Mouse (Mus musculus) gastrocnemius, postnatal 4 days (tissue): Measurements from ENCODE around the gene Nubp2. TPM values are rescaled to one million over a fixed set of nuclear protein-coding genes. Genes with fewer than 3 reads are reported as not detected.

Experiments used
- DNase-seq, 2 experiments: peaks; one replicate each; pipeline ENCODE4 v3.0.0; 2021 to 2022; ENCODE audit warnings: low spot score in 2 of 2, mixed read lengths in 2 of 2
- total RNA-seq, 2 experiments: library from RNA; stranded (reverse); gene quantifications; 2 replicates each; pipeline ENCODE4 v1.2.3; 2021

Gene Nubp2
- total RNA-seq, 2 experiments from 2014 or later = 19.2 to 21.4 TPM

DNA sequence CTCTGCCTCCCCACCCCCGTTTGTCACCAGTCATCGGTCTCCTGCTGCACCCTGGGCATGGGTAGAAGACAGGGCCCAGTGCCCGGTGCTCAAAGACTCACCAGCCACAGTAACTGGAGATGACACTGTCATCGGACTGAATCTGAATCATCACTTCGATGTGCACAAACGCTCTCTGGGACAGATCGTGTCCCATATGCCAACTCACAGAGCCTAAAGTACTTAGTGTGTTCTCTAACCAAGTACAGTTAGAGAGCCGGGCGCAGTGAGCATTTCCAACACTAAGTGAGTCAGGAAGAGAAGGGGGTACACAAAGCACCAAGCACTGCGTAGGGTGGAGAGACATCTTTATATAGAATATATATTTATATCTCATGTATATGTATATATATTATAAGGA, 18.2 kb downstream of the Nubp2 start:
- no peak for DNase-seq

GRCm38 (mm10) chr17:24865776-24866175, 20.4 kb downstream of the Nubp2 start, which contains the start of gene Igfals:
Gene Igfals (plus strand): TSS chr17:24865997.
- no peak for DNase-seq

- DNase-seq = no peak
Observed at GRCm38 (mm10) chr17:24861785-24862184, 24.4 kb downstream of the Nubp2 start.

DNA sequence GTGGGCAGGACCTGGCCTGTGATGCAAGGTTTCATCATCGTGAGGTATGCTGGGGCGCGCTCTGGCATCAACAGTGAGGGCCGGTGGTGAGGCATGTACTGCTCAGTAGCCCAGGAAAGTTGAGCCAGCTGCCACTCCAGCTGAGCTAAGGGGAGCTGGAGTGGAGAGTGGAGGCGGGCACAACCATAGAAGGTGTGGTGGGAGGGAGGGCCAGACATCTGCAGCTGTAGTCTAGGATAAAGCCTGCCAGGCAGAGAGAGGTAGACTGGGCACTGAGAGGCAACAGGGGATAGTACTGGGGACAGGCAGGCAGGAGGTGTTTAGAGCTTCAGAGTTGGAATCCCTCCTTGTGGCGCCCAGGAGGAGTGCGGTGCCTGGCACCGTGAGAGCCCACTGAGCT, 26.1 kb downstream of the Nubp2 start:
- no peak for DNase-seq

DNA sequence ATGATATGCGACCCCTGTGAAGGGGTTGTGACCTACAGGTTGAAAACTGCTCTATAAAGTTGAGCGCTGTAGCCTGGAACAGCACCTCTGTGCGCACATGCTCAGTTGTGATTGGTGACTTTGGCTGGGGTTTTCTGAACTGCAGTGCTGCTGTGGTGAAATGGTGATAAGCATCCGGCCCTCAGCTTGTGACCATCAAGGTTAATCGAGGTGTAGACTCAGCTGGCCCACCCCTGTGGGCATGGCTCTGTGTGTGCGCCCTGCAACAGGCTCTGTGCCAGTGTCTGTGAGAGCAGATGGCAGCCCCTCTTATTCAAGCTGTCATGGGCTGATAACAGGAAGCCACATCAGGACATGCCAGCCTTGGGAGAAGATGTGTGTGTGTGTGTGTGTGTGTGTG, 27.2 kb downstream of the Nubp2 start:
- no peak for DNase-seq

GRCm38 (mm10) chr17:24857831-24858470, 28.2 kb downstream of the Nubp2 start:
- no peak for DNase-seq

DNA sequence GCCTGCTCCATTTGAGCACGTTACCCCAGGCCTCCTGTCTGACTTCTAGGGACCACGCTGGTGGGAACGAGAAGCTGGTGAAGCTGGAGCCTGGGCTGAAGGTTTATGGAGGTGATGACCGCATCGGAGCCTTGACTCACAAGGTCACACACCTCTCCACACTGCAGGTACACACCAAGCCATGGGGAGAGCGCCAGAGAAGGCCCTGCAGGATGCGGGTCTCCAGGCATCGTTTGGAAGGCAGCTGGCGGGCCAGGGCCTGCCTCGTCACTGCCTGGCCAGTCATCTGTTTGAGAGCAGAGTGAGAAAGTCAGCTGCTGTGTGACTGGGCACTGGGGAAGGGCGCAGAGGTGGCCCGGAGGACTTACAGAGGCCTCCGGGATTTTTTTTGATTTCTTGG, 29.6 kb downstream of the Nubp2 start:
- no peak for DNase-seq

DNA sequence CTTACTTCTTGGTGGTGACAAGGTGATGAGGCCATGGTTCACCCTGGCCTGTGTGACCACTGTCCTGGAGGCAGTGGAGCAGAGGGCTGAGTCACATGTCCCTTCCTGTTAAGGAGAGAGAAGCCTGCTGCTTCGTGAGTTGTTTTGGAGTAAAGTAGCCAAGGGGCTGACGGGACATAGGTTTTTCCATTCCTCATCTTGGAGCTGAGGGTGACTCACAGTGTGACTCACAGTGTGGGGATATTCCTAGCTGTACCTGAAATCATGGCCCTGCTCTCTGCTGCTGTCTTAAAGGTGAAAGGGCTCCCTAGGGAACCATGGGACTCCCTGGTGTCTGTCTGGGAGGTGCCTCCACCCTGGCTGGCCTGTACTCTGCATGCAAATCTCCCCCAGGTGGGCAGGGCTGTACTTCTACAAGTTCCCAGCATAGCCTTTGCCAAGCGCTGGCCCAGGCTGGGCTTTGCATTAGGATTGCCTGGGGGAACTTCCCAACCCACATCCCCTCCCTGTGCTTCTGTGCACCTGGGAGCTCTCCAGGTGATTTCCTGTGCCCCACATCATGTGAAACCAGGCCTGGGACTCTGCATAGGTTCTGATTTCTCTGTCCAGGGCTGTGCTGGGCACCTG, 30.2 kb downstream of the Nubp2 start:
- DNase-seq = no peak

- DNase-seq = no peak
Observed at GRCm38 (mm10) chr17:24851381-24852125, 34.6 kb downstream of the Nubp2 start.

GRCm38 (mm10) chr17:24850773-24851127, 35.4 kb downstream of the Nubp2 start:
- DNase-seq = no peak

DNA sequence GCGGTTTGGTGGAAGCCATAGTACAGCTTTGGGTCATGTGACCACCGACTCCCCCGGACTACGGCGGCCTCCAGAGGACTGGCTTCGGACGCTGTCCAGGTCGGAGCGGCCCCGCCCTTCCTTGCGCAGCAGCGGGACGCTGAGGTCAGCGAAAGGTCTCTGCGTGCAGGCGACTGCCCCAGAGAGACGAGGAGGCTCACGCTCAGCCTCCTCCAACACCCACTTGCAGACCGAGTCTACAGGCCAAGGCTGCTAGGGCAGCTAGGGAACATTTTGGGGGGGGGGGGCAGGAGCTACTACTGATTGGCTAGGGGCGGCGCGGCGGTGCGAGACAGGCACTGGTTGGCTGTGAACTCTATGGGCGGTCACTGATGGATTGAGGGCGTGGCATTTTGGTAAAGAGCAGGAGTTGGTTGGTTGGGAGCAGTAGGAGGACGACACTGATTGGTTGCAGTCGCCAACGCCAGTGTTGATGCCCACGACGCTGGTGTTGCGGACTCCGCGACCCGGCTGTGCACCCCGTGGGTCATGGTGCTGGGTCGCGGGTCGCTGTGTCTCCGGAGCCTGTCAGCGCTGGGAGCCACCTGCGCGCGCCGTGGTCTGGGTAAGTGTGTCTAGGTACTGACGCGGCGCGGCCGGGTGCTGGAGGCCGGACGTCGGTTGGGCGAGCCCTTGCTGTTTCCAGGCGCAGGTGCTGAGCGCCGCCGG, 35.9 kb downstream of the Nubp2 start, which contains the start of gene Fahd1:
Gene Fahd1 (minus strand): TSS at position 300 of the 708 bp plus-strand sequence.
- peak; percentile 68 to 94 for DNase-seq

DNA sequence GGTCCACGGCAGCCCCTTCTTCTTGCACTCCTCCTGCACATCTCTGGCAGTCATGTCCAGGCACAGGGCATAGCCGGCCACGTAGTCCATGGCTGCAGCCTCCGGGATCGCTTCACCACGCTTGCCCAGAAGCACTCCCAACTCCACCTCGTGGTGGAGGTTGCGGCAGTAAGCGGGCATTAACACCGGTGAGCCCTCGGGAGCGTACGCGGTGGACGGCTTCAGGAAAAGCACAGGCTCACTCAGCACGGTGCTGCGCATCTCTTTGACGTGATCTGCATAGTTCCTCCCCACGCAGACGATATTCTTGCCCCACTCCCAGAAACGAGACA, 36.5 kb downstream of the Nubp2 start:
- no peak for DNase-seq

DNA sequence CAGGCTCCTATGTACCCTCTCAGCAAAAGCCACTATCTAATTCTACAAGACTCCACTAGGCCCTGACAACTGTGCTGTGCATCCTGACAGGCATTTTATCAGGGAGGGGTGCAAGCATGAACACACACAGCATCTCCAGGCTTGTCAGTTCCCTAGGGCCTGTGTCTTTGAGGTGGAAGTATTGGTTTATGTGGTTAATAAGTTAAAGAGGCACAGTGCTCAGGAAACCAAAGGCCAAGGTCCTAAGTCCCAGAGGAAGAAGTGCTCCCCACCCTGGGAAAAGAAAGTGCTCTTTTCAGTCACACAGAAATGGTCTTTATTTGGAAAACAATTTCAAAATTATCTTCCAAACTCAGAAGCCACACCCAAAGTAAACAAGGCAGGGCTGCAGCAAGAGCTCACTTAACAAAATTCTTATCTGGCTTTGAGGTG, 37.5 kb downstream of the Nubp2 start:
- DNase-seq = no peak

DNA sequence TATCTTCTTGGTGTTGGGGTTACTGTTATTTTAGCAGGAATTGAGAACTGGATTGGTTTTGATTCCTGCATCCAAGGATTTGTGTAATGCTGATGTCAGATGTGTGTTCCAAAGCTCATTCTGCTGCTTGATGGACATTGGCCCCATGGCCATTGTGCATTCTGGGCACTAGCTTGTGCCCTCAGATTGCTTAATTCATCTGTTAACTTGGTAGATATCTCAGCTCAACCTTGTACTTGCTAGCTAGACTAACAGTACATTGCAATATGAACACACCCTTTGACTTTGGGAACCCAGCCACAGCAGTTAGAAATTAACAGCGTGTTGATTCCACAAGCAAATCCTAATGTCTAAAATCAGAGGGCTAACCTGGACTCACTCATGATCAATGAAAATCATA, 38.8 kb downstream of the Nubp2 start:
- DNase-seq = no peak

- no peak for DNase-seq
Observed at GRCm38 (mm10) chr17:24844525-24844924, 41.6 kb downstream of the Nubp2 start.

- DNase-seq = no peak
Observed at GRCm38 (mm10) chr17:24842631-24843030, 43.5 kb downstream of the Nubp2 start.

DNA sequence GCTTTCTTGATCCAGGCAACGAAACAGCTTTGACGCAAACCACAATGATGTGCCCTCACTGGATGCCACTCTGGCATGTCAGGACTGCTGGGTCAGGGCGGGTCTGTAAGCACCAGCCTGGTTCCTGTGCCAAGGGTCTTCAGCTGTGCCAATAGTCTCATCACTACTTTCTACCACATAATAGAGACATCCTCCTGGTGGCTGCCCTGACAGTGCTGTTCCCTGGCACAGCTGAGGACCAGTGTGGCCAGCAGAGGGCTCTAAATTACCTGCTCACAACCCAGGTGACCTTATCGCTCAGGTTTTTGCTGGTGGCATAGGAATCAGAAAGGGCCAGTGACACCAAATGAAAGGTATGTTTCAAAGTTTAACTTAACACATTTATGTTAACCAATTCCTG, 45.0 kb downstream of the Nubp2 start:
- DNase-seq = no peak

GRCm38 (mm10) chr17:24840341-24840740, 45.8 kb downstream of the Nubp2 start:
- no peak for DNase-seq

GRCm38 (mm10) chr17:24839842-24840241, 46.3 kb downstream of the Nubp2 start, which contains the start of gene Hagh:
Gene Hagh (plus strand): TSS chr17:24840143.
- no peak for DNase-seq
